Mouse (Mus musculus) embryonic facial prominence, embryonic 15.5 days (tissue): Measurements from ENCODE around the gene Nek6. TPM values are rescaled to one million over a fixed set of nuclear protein-coding genes. Genes with fewer than 3 reads are reported as not detected.

ENCODE experiments used
- ATAC-seq: fragments of 200-750 bp; cut with Nextera tagmentation; 2 replicates; pipeline ENCODE4 v1.8.0; 2017; ENCODE audit warnings: low read depth, moderate TSS enrichment; ENCODE audit not compliant: insufficient number of reproducible peaks, low FRiP score, low TSS enrichment
- H3K27ac ChIP-seq: fragments of 300-500 bp; sonication (generic); replicated peaks from 2 replicates; pipeline ENCODE4 v1.5.1; 2015; ENCODE audit warnings: mild to moderate bottlenecking, inconsistent platforms
- H3K27me3 ChIP-seq: fragments of 300-500 bp; sonication (generic); 2 replicates; pipeline ENCODE4 v1.6.1; 2015; ENCODE audit warnings: inconsistent platforms
- H3K36me3 ChIP-seq: fragments of 300-500 bp; sonication (generic); 2 replicates; pipeline ENCODE4 v1.6.1; 2015; ENCODE audit warnings: mild to moderate bottlenecking, inconsistent platforms
- H3K4me1 ChIP-seq: fragments of 300-500 bp; sonication (generic); 2 replicates; pipeline ENCODE4 v1.6.1; 2015; ENCODE audit warnings: inconsistent platforms
- H3K4me2 ChIP-seq: fragments of 300-500 bp; sonication (generic); replicated peaks from 2 replicates; pipeline ENCODE4 v1.6.1; 2015; ENCODE audit warnings: mild to moderate bottlenecking, inconsistent platforms
- H3K4me3 ChIP-seq: fragments of 300-500 bp; sonication (generic); replicated peaks from 2 replicates; pipeline ENCODE4 v1.5.1; 2015; ENCODE audit warnings: mild to moderate bottlenecking, inconsistent platforms
- H3K9ac ChIP-seq: fragments of 300-500 bp; sonication (generic); 2 replicates; pipeline ENCODE4 v1.6.1; 2015; ENCODE audit warnings: inconsistent platforms
- H3K9me3 ChIP-seq: fragments of 300-500 bp; sonication (generic); replicated peaks from 2 replicates; pipeline ENCODE4 v1.6.1; 2016; ENCODE audit warnings: inconsistent platforms
- WGBS: fragments of 180-500 bp; shearing (Covaris S2); methylation state at CpG from one replicate; pipeline ENCODE4 v1.1.7; 2015; 5-methylcytosine and 5-hydroxymethylcytosine counted together
- polyA plus RNA-seq: library from polyadenylated mRNA; unstranded; fragments of >200 nt; fragmentation: Nextera tagmentation; extraction: Ambion mirVana; gene quantifications from 2 replicates; pipeline ENCODE4 v1.2.1, GENCODE M21; 2015

The Nek6 gene
- polyA plus RNA-seq, 1 experiment from 2014 or later, result 92.8 TPM

DNA sequence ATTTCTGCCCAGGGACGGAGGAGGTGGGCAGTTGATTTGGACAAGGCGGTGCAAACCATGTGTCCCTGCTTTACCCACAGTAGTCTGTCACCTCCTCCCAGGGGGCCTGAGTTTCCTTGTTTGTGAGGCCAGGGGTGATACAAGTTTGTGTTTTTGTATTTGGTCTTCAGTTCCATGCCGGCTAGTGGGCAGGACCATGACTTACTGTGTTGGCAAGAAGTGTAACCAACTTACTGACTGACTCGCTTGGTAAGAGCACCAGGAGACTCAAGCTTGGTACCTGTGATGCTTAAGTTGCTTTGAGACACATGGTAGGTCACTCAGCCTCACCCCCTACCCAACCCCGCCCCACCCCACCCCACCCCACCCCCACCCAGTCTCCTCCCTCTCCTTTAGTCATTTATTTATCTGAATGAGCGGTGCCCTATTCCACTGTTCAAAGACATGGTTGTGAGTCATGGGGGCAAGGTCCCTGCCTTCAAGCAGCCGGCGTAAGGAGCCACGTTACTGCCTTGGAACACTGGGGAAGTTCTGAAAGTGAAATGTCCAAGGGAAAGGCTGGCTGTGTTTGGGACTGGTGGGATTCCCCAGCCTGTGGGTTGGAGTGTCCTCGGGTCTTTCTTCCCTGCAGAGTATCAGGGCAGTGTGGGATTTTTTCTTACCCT is 12.5 kb downstream of the Nek6 start:
- no peak overlapping the region for H3K4me2 ChIP-seq
- no peaks in the 10 kb centered on the region for H3K27me3 ChIP-seq
- H3K9me3 ChIP-seq, result no peaks in the 10 kb centered on the region
- no peak overlapping the region for H3K4me3 ChIP-seq
- H3K36me3 ChIP-seq, result 0 out of 2 replicates have a peak, but pooled peaks cover 2% of the 10 kb centered on the region
- H3K4me1 ChIP-seq, result peaks cover 34% of the 10 kb centered on the region
- no peak overlapping the region for H3K27ac ChIP-seq
- 87% methylated on average over 10 of the region's 10 CpGs for WGBS
- ATAC-seq, result no peak
- H3K9ac ChIP-seq, result no peak overlapping the region

DNA sequence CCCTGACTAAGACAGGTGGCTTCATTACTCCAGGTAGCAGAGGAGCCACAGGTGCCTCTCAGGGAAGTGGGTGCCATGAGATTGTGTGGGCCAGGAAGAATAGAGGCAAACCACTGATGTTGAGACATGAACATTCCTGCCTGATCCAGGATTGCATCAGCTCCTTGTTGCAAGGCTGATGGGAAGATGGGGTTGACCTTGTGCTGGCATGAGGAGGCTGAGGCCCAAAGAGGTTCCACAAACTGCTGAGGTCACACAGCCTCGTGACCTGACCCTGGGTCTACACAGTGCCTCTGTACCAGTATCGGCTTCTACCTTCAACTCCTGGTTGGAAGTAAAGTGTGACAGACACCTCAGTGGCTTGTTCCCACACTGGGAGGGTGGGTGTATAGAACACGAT is 13.6 kb downstream of the Nek6 start:
- Histone ChIP-seq H3K36me3 (0 out of 2 replicates have a peak, but pooled peaks cover 2% of the 10 kb centered on the region), H3K9ac (no peak overlapping the region), H3K27ac (no peak overlapping the region), H3K9me3 (no peaks in the 10 kb centered on the region), H3K4me2 (no peak overlapping the region), H3K4me1 (peaks cover 34% of the 10 kb centered on the region), H3K4me3 (no peak overlapping the region), H3K27me3 (no peaks in the 10 kb centered on the region)
- ATAC-seq, result no peak
- WGBS, result 69% methylated on average over 3 of the region's 3 CpGs

DNA sequence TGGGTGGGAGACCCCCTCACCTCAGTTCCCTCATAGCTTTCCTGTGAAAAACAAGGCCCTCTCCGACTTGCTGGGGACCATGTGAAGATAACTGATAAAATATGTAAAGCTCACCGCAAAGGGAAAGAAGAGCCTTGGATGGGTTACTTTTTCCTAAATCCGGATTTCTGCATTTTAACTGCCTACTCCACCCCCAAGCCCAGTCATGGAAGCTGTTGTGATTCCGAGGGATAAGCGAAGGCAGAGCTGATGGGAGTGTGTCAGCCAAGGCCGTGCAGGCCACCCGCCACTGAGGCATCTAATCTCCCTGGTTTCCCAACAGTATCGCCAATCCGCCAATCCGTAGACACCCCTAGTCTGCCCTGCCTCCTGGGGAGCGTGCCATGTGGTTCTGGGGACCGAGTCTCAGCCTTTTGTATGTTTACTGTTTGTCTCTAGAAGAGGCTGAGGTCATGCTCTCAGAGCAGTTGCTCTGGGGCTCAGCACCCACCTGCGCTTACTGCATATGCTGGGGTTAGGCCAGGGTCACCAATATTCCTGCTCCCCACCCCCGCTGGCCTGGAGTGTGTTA is 18.2 kb downstream of the Nek6 start:
- WGBS, result 54% methylated on average over 14 of the region's 14 CpGs
- Histone ChIP-seq H3K36me3 (0 out of 2 replicates have a peak, but pooled peaks cover 2% of the 10 kb centered on the region), H3K27me3 (no peaks in the 10 kb centered on the region), H3K9me3 (no peaks in the 10 kb centered on the region), H3K27ac (no peak overlapping the region), H3K4me2 (no peak overlapping the region), H3K4me3 (no peak overlapping the region), H3K9ac (no peak overlapping the region), H3K4me1 (peaks cover 44% of the 10 kb centered on the region)
- no peak for ATAC-seq

DNA sequence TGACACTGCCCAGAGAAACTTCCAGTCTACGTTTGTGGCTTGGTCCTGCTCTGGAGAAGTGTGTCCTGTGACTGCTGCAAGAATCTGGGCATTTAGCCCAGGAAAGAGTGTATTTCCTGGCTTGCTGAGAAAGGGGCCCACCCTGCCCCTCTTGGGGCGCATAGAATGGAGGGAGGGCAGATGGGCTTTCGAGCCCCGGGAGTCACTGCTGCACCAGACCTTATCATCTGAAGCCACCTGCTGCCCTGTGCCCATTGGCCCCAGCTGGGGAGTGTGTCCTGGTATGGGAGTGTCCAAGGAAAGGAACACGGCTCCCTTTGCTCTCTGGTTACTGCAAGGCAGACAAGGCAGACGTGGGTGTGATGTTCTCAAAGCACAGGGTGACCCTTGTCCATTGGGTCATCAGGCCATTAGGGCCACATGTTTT is 19.5 kb downstream of the Nek6 start:
- Histone ChIP-seq H3K36me3 (no peaks in the 10 kb centered on the region; the same call in 1 of the 2 replicates), H3K4me1 (peaks cover 55% of the 10 kb centered on the region), H3K27ac (peak overlapping the region; percentile 6; the same call in 1 of the 2 replicates), H3K27me3 (no peaks in the 10 kb centered on the region), H3K9ac (no peak overlapping the region), H3K9me3 (no peaks in the 10 kb centered on the region), H3K4me3 (no peak overlapping the region), H3K4me2 (no peak overlapping the region)
- 35% methylated on average over 6 of the region's 6 CpGs for WGBS
- no peak for ATAC-seq

DNA sequence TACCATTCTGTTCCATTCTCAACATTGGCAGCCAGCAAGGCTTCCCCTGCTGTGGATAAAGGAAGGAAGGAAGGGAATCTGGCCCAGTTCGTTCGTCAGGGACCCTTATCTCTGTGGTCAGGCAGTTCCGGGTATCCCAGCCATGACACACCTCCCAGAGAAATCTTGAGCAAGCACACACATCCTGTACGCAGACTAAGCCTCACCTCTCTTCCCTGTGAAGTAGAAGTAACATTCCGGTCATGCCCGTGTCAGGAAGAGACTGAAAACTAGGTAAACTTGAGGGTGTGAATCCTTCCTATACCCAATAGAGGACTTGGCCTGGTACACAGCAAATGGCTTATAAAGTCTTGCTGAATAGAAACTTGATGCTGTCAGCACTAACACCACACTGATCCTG is 21.9 kb downstream of the Nek6 start:
- H3K9me3 ChIP-seq, result no peaks in the 10 kb centered on the region
- WGBS, result 61% methylated on average over 6 of the region's 6 CpGs
- H3K4me1 ChIP-seq, result peaks cover 73% of the 10 kb centered on the region
- no peak overlapping the region for H3K4me2 ChIP-seq
- no peak overlapping the region for H3K4me3 ChIP-seq
- no peak overlapping the region for H3K9ac ChIP-seq
- 0 out of 2 replicates have a peak overlapping the region, but pooled peaks have one; percentile 11 for H3K27ac ChIP-seq
- H3K36me3 ChIP-seq, result no peaks in the 10 kb centered on the region; the same call in 1 of the 2 replicates
- ATAC-seq, result no peak
- no peaks in the 10 kb centered on the region for H3K27me3 ChIP-seq

DNA sequence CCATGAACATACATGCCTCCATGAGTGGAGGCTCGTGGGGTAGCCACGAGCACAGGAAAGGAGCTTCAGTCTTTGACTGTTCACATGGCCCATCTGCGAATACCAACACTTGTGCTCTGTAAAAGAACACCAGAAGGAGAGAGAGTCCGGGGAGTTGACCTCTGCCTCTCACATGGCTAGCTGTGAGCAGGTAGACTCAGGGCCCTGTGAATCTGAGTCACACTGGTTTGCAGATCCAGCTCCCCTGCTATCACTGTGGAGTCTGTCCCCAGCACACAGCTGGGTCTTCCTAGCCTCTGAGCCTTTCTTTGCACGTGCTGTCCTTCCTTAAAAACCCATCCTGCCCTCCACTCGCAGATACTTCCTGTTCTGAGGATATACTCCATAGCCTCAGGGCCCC is 22.3 kb downstream of the Nek6 start:
- Histone ChIP-seq H3K4me2 (no peak overlapping the region), H3K9me3 (no peaks in the 10 kb centered on the region), H3K27ac (0 out of 2 replicates have a peak overlapping the region, but pooled peaks have one; percentile 11), H3K36me3 (no peaks in the 10 kb centered on the region; the same call in 1 of the 2 replicates), H3K27me3 (no peaks in the 10 kb centered on the region), H3K4me1 (peaks cover 71% of the 10 kb centered on the region), H3K4me3 (no peak overlapping the region), H3K9ac (no peak overlapping the region)
- 36% methylated on average over 6 of the region's 6 CpGs for WGBS
- no peak for ATAC-seq

DNA sequence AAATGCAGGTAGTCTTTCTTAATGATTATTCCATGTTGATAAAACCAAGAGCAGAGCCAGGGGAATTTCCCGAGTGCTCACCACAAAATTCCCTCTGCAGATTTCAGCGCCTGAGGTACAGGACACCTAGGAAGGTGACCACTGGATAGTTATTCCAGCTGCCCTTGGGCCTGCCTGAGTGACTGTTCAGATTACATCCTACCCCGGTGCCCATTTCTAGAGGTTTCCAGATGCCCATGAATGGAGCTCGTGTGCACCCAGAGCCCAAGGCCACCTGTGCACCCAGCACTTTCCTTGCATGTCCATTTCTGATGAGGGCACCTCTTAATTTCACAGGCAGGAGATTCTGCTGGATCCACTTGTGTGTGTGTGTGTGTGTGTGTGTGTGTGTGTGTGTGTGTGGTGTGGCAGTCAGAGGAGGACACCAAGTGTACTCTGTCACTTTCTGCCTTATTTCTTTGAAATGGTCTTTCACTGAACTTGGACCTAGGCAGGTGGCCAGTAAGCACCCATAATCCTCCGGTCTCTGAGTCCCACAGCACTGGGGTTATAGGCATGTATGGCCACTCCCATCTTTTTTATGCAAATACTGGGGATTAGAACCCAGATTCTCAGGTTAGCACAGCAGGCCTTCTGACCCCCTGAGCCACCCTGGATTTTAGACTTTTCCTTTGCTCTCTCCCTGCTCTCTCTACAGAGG is 22.9 kb downstream of the Nek6 start:
- Histone ChIP-seq H3K27me3 (no peaks in the 10 kb centered on the region), H3K9me3 (no peaks in the 10 kb centered on the region), H3K4me2 (no peak overlapping the region), H3K36me3 (no peaks in the 10 kb centered on the region; the same call in 1 of the 2 replicates), H3K27ac (0 out of 2 replicates have a peak overlapping the region, but pooled peaks have one; percentile 11), H3K4me1 (peaks cover 66% of the 10 kb centered on the region), H3K4me3 (no peak overlapping the region), H3K9ac (no peak overlapping the region)
- ATAC-seq, result no peak
- 79% methylated on average over 5 of the region's 5 CpGs for WGBS

DNA sequence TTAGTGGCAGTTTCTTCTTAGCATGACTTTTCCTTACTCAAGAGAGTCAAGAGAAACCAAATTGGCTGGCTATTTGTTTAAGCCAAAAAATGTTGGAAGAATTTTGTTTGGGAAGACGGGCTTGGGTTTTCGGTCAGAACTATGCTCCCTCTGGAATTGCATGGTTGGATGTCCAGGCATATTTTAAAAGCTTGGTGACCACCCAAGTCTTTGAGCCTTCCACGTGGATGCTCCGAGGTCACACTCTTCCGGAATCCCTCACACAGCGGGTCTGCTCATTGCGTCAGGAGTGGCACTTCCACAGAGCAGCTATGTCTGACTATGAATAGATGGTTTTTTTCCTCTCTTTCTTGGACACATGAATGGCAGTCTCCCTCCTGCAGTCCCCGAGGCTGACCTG is 23.6 kb downstream of the Nek6 start:
- H3K9me3 ChIP-seq, result no peaks in the 10 kb centered on the region
- no peaks in the 10 kb centered on the region for H3K27me3 ChIP-seq
- peaks cover 65% of the 10 kb centered on the region for H3K4me1 ChIP-seq
- no peaks in the 10 kb centered on the region; the same call in 1 of the 2 replicates for H3K36me3 ChIP-seq
- ATAC-seq, result no peak
- WGBS, result 75% methylated on average over 8 of the region's 8 CpGs
- no peak overlapping the region for H3K9ac ChIP-seq
- H3K4me2 ChIP-seq, result no peak overlapping the region
- 0 out of 2 replicates have a peak overlapping the region, but pooled peaks have one; percentile 11 for H3K27ac ChIP-seq
- no peak overlapping the region for H3K4me3 ChIP-seq

DNA sequence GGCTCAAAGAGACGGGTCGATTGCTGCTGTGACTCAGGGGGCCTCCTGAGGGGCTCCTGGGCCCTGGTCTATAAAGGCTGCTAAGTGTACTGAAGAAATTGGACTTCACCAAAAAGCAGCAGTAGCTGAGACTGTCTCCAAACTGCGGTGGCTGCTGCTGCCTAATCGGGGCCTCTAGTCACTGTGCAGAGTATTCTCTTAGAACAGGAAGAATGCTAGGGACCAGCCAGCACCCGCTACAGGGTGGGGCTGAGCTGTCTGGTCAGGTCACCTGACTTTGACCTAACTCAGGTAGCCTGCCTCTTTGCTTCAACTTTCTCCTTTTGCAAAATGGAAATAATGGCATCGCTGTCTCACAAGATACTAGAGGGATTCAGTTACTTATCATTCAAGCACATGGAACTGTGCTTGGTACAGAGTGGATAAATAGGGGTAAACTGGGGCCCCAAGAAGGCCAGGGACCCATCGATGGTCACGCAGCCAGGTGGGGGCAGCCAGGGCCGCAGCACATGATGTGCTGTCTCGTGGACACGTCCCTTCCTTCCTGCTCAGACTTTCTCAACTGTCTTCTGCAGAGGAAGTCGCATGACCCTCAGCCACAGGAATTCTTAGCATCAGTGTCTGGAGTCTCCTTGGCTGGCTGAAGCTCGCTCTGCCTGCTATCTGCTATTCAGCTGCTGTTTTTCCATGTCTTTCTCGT is 24.2 kb downstream of the Nek6 start:
- Histone ChIP-seq H3K27ac (0 out of 2 replicates have a peak overlapping the region, but pooled peaks have one; percentile 11), H3K9ac (no peak overlapping the region), H3K4me1 (peaks cover 63% of the 10 kb centered on the region), H3K27me3 (no peaks in the 10 kb centered on the region), H3K9me3 (no peaks in the 10 kb centered on the region), H3K4me3 (no peak overlapping the region), H3K4me2 (no peak overlapping the region), H3K36me3 (no peaks in the 10 kb centered on the region; the same call in 1 of the 2 replicates)
- no peak for ATAC-seq
- 65% methylated on average over 14 of the region's 14 CpGs for WGBS

DNA sequence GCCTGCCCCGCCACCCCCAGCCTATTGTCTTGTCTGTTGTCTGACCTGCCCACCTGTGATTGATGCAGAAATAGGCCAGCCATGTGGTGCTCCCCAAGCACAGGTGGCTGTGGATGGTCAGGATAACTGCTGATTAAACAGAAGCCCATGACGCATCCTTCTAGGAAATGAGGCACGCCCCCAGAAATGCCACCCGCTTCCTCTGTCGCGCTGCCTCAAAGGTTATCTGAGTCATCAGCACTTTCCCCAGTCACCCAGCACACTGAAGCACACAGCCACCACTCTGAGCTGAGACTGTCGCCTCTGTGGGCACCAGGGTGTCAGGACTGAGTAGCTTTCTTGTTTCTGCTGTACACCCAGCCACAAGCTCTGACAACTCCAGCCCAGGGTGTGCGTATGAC is 24.9 kb downstream of the Nek6 start:
- Histone ChIP-seq H3K9ac (no peak overlapping the region), H3K27me3 (no peaks in the 10 kb centered on the region), H3K27ac (no peak overlapping the region), H3K4me1 (peaks cover 56% of the 10 kb centered on the region), H3K4me2 (no peak overlapping the region), H3K36me3 (no peaks in the 10 kb centered on the region; the same call in 1 of the 2 replicates), H3K4me3 (no peak overlapping the region), H3K9me3 (no peaks in the 10 kb centered on the region)
- WGBS, result 72% methylated on average over 8 of the region's 8 CpGs
- no peak for ATAC-seq

DNA sequence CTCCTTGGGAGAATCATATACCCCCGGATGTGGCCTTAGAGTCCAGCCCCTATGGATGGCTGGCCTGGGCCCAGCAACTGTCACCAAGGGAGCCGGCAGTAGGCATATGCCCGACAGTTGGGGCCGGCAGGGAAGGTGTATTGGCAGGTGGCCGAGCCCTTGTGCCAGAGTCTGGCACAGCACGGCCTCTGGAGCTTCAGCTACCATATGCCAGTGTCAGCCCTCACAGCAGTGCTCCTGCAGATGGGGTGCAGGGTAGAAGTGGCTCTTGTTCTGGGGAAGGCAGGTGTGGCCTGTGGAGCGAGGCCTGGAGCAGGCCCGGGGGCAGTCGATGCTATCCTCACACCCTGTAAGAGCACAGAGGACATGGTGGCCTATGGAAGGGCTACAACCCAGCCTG is 28.2 kb downstream of the Nek6 start:
- ATAC-seq, result no peak
- WGBS, result 84% methylated on average over 9 of the region's 9 CpGs

More for the DNA sequence above, 28.2 kb downstream of the Nek6 start:
- H3K4me1 ChIP-seq, result peaks cover 47% of the 10 kb centered on the region
- H3K36me3 ChIP-seq, result no peaks in the 10 kb centered on the region; the same call in 1 of the 2 replicates
- no peaks in the 10 kb centered on the region for H3K9me3 ChIP-seq
- H3K4me2 ChIP-seq, result no peak overlapping the region
- no peaks in the 10 kb centered on the region for H3K27me3 ChIP-seq
- no peak overlapping the region for H3K4me3 ChIP-seq
- H3K9ac ChIP-seq, result no peak overlapping the region
- no peak overlapping the region for H3K27ac ChIP-seq
